Mouse (Mus musculus) brown adipose tissue, adult 24 weeks (tissue): ENCODE results near the gene Vav1. TPM values are rescaled to one million over a fixed set of nuclear protein-coding genes. Genes with fewer than 3 reads are reported as not detected.

Experiments used
- polyA plus RNA-seq: library from polyadenylated mRNA; stranded (reverse); fragments of >200 nt; gene quantifications from 2 replicates; pipeline ENCODE4 v1.2.4, GENCODE M21; 2012; ENCODE audit not compliant: missing spikeins, insufficient read depth, insufficient read length

Vav1 gene
- polyA plus RNA-seq, 1 experiment = 1.5 TPM

Other genes with a start within 250 kb of the Vav1 start
- gene Khsrp, start 247.6 kb upstream of the Vav1 start, polyA plus RNA-seq = 18.7 and 21.7 TPM in 2 replicates
- gene Slc25a41, start 237.4 kb upstream of the Vav1 start, polyA plus RNA-seq = not detected in 2 replicates
- not detected in 2 replicates for gene Crb3, start 220.0 kb upstream of the Vav1 start, polyA plus RNA-seq
- 107 and 161 TPM in 2 replicates for gene Slc25a23, start 219.2 kb upstream of the Vav1 start, polyA plus RNA-seq
- 1.3 and 4.3 TPM in 2 replicates for gene Dennd1c, start 200.6 kb upstream of the Vav1 start, polyA plus RNA-seq
- gene Tubb4a, start 191.3 kb upstream of the Vav1 start, polyA plus RNA-seq = 2.4 and 2.9 TPM in 2 replicates
- 0.79 TPM in 1 of 2 replicates, not detected in the other for gene Tnfsf9, start 173.8 kb upstream of the Vav1 start, polyA plus RNA-seq
- gene Cd70, start 129.3 kb upstream of the Vav1 start, polyA plus RNA-seq = not detected in 2 replicates
- not detected in 2 replicates for gene Tnfsf14, start 84.9 kb upstream of the Vav1 start, polyA plus RNA-seq
- 266 and 361 TPM in 2 replicates for gene C3, start 51.0 kb upstream of the Vav1 start, polyA plus RNA-seq
- 36.4 and 36.6 TPM in 2 replicates for gene Gpr108, start 30.7 kb upstream of the Vav1 start, polyA plus RNA-seq
- 20.4 and 30.0 TPM in 2 replicates for gene Trip10, start 29.6 kb upstream of the Vav1 start, polyA plus RNA-seq
- gene Adgre1, start 79.6 kb downstream of the Vav1 start, polyA plus RNA-seq = 8.2 and 12.4 TPM in 2 replicates